Mouse (Mus musculus) liver, adult 10 weeks (tissue): ENCODE measurements around the gene Myo6. TPM values are rescaled to one million over a fixed set of nuclear protein-coding genes. Genes with fewer than 3 reads are reported as not detected.

ENCODE experiments used
- polyA plus RNA-seq: library from polyadenylated mRNA; stranded (reverse); fragments of 350-450 nt; fragmentation: Illumina TruSeq; extraction: RNeasy Lipid Tissue Mini Kit (QIAGEN cat#74804); gene quantifications from one replicate; pipeline ENCODE4 v1.2.3, GENCODE M21; 2014; ENCODE audit warnings: low read depth, low replicate concordance

The Myo6 gene
- polyA plus RNA-seq = 22.3 TPM

GRCm38 (mm10) chr9:80164611-80165474 lies at the start of gene Myo6:
Myo6 (plus strand) TSS chr9:80165031.

Other genes starting within 250 kb of the Myo6 start
- 0.26 TPM for gene Filip1, start 152.2 kb upstream of the Myo6 start, polyA plus RNA-seq
- 56.9 TPM for gene Senp6, start 98.1 kb upstream of the Myo6 start, polyA plus RNA-seq